Mouse (Mus musculus) midbrain, embryonic 11.5 days (tissue): ENCODE measurements around the gene Rhebl1. TPM values are rescaled to one million over a fixed set of nuclear protein-coding genes. Genes with fewer than 3 reads are reported as not detected.

Experiments
- ATAC-seq: fragments of 200-750 bp; cut with Nextera tagmentation; 2 replicates; pipeline ENCODE4 v1.8.0; 2017; ENCODE audit warnings: moderate TSS enrichment, moderate library complexity; ENCODE audit not compliant: low FRiP score
- DNase-seq: peaks from one replicate; pipeline ENCODE4 v3.0.0; 2015; ENCODE audit warnings: low spot score; ENCODE audit errors: missing footprints
- H3K27ac ChIP-seq: fragments of 300-500 bp; sonication (generic); 2 replicates; pipeline ENCODE4 v1.5.1; 2014; ENCODE audit warnings: low read depth, low read length
- H3K27me3 ChIP-seq: fragments of 300-500 bp; sonication (generic); 2 replicates; pipeline ENCODE4 v1.6.1; 2014; ENCODE audit warnings: mild to moderate bottlenecking, low read length, moderate library complexity, mixed read lengths; ENCODE audit not compliant: control insufficient read depth, insufficient read depth
- H3K36me3 ChIP-seq: fragments of 300-500 bp; sonication (generic); 2 replicates; pipeline ENCODE4 v1.6.1; 2014; ENCODE audit warnings: mild to moderate bottlenecking, low read length, moderate library complexity, mixed read lengths; ENCODE audit not compliant: control insufficient read depth, insufficient read depth
- H3K4me1 ChIP-seq: fragments of 300-500 bp; sonication (generic); 2 replicates; pipeline ENCODE4 v1.6.1; 2014; ENCODE audit warnings: low read length; ENCODE audit not compliant: control insufficient read depth, insufficient read depth
- H3K4me2 ChIP-seq: fragments of 300-500 bp; sonication (generic); 2 replicates; pipeline ENCODE4 v1.6.1; 2014; ENCODE audit warnings: mild to moderate bottlenecking, moderate library complexity
- H3K4me3 ChIP-seq: fragments of 300-500 bp; sonication (generic); 2 replicates; pipeline ENCODE4 v1.5.1; 2014; ENCODE audit warnings: low read depth, low read length
- H3K9ac ChIP-seq: fragments of 300-500 bp; sonication (generic); 2 replicates; pipeline ENCODE4 v1.6.1; 2014; ENCODE audit warnings: low read length
- H3K9me3 ChIP-seq: fragments of 300-500 bp; sonication (generic); 2 replicates; pipeline ENCODE4 v1.6.1; 2016; ENCODE audit warnings: low read length; ENCODE audit not compliant: control insufficient read depth
- WGBS: fragments of 180-500 bp; shearing (Covaris S2); extraction: QIAGEN DNeasy Blood & Tissue Kit; methylation state at CpG from one replicate; pipeline ENCODE4 v1.1.7; 2014; 5-methylcytosine and 5-hydroxymethylcytosine counted together
- polyA plus RNA-seq: library from polyadenylated mRNA; unstranded; fragments of >200 nt; fragmentation: Nextera tagmentation; extraction: Ambion mirVana; gene quantifications from 2 replicates; pipeline ENCODE4 v1.2.1, GENCODE M21; 2014

The Rhebl1 gene
- polyA plus RNA-seq, 1 experiment from 2014 or later, result 14.2 TPM

DNA sequence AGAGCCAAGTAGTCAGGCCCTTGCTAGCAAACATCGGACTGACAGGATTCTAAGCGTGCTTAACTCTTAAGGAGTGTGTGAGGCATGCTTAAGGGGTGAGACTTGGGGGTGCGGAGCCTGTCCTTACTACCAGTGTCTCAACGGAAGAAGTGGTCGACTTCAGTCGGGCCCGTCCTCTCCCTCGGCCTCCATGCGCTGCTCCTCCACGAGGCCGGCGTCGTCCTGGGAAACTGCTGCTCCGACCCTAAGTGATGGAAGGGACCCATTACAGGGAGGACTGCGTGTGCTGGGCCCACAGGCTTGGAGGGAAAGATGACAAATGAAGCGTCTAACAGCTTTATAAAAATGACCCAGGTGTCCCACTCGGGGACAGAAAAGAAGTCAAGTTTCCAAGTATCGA lies 33.4 kb downstream of the Rhebl1 start:
- Histone ChIP-seq H3K4me3 (no peak overlapping the region), H3K36me3 (peaks cover 72% of the 10 kb centered on the region), H3K9me3 (no peaks in the 10 kb centered on the region), H3K4me1 (no peaks in the 10 kb centered on the region), H3K27me3 (no peaks in the 10 kb centered on the region), H3K27ac (no peak overlapping the region), H3K9ac (no peak overlapping the region), H3K4me2 (no peak overlapping the region)
- no peak for ATAC-seq
- WGBS, result 96% methylated on average over 18 of the region's 18 CpGs
- no peak for DNase-seq

DNA sequence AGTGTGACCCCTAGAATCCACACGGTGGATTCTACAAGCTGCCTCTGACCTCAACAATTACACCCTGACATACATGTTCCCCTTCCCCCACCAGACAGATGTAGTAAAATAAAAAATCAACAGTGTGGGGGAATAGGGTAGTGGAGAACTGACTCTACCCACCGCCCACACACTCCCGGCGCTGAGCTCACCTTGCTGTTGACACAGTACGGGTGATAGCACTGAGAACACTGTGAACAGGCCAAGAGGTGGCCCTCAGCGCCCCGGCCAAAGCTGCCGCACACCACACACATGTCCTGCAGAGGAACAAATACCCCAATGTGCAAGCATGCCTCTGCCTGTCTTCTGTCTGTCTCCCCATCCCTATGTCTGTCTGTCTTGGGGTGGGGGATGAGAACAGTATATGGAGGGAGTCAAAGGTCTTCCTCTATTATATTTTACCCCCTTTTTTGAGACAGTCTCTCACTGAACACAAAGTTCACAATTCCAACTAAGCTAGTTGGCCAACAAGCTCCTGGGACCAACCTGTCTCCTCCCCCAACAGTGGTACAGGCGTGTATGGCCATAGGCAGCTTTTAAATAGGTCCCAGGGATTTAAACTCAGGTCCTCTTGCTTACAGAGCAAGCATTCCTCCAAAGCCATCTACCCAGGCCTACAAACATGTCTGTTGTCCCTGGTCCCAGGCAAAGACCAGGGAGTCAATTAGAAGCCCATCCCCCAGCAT lies 34.9 kb downstream of the Rhebl1 start:
- no peak overlapping the region for H3K9ac ChIP-seq
- ATAC-seq (no peak), DNase-seq (no peak)
- no peaks in the 10 kb centered on the region for H3K27me3 ChIP-seq
- H3K27ac ChIP-seq, result no peak overlapping the region
- WGBS, result 85% methylated on average over 9 of the region's 9 CpGs
- H3K4me2 ChIP-seq, result no peak overlapping the region
- H3K9me3 ChIP-seq, result no peaks in the 10 kb centered on the region
- H3K4me3 ChIP-seq, result no peak overlapping the region
- peaks cover 70% of the 10 kb centered on the region for H3K36me3 ChIP-seq
- H3K4me1 ChIP-seq, result no peaks in the 10 kb centered on the region

DNA sequence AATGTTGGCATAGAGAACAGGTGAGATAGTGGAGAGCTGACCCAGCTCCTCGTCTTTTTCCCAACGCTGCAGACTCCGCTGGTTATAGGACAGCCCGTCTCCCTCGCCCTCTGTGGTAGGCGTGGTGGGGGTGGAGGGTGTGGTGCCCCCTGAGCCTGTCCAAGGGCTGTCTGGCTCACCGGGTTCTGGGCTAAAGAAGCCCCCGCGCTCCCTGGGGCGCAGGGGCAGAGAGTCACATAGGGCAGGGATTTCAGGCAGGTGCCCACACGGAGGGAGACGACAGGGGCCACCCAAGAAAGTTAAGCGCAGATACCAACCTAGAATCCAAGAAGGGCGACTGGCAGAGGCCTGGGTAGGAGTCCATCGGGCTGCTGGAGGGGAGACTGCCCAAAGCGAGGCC lies 40.1 kb downstream of the Rhebl1 start:
- ATAC-seq (no peak), DNase-seq (no peak)
- H3K4me2 ChIP-seq, result no peak overlapping the region
- no peak overlapping the region for H3K4me3 ChIP-seq
- no peak overlapping the region for H3K27ac ChIP-seq
- H3K27me3 ChIP-seq, result no peaks in the 10 kb centered on the region
- no peaks in the 10 kb centered on the region for H3K9me3 ChIP-seq
- no peaks in the 10 kb centered on the region for H3K4me1 ChIP-seq
- H3K36me3 ChIP-seq, result peaks cover 66% of the 10 kb centered on the region
- H3K9ac ChIP-seq, result no peak overlapping the region
- WGBS, result 94% methylated on average over 16 of the region's 16 CpGs

DNA sequence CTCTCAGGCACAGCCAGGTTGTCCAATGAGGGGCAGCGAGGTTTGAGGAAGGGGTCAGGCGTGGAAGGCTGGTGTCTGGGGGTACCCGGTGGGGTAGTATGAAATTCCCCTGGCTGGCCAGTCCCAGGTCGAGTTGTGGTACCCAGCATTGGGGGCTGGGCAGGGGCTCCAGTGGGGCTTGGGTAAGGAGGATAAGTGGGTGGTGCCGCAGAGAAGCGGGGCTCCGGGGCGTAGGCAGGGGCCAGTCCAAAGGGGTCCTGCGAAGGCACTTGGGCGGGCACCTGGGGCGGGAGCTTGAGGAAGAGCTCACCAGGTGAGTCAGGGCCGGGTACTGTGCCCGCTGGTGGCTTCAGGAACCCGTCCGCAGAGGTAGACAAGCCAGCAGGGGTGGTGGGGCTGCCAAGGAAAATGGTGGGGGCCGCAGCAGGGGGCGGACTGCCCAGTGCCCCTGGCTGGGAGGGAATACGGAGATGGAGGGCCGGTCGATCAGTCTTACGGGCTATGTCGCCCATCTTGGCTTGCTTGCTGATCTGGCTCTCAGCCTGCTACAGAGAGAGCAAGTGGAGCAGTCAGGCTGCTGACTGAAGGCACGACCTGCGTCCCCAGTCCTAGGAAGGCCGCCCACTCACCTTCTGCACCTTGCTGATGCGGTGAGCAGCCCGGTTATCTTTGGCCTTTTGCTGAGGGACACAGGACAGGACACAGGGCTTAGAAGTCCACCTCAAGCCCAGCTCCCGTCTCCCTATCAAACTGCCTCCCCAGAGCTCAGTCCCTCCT lies 41.0 kb downstream of the Rhebl1 start:
- Histone ChIP-seq H3K27me3 (no peaks in the 10 kb centered on the region), H3K36me3 (peaks cover 71% of the 10 kb centered on the region), H3K27ac (no peak overlapping the region), H3K9ac (no peak overlapping the region), H3K4me1 (no peaks in the 10 kb centered on the region), H3K4me3 (no peak overlapping the region), H3K4me2 (no peak overlapping the region), H3K9me3 (no peaks in the 10 kb centered on the region)
- 95% methylated on average over 28 of the region's 28 CpGs for WGBS
- ATAC-seq, result no peak
- no peak for DNase-seq

DNA sequence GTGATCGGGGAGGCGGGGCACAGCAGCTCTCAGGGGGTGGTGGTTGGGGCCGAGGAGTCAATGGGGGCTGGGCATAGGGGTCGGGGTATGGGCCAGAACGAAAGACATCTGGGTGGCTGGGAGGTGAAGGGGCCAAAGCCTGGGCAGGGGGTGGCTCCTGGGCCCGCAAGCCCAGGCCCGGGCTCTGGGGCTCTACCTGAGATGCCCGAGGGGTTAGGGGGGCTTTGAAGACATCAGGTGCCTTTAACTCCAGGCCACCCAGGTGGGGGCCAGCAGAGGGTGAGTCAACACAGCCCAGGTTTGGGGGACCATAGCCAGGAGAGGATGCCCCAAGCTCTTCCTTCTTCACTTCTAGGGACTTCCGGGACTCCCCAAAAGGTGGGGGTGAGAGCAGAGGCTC lies 41.6 kb downstream of the Rhebl1 start:
- no peak for ATAC-seq
- WGBS, result 84% methylated on average over 9 of the region's 9 CpGs
- Histone ChIP-seq H3K4me3 (no peak overlapping the region), H3K9ac (no peak overlapping the region), H3K27ac (no peak overlapping the region), H3K36me3 (peaks cover 71% of the 10 kb centered on the region), H3K4me1 (no peaks in the 10 kb centered on the region), H3K9me3 (no peaks in the 10 kb centered on the region), H3K27me3 (no peaks in the 10 kb centered on the region), H3K4me2 (no peak overlapping the region)
- no peak for DNase-seq

DNA sequence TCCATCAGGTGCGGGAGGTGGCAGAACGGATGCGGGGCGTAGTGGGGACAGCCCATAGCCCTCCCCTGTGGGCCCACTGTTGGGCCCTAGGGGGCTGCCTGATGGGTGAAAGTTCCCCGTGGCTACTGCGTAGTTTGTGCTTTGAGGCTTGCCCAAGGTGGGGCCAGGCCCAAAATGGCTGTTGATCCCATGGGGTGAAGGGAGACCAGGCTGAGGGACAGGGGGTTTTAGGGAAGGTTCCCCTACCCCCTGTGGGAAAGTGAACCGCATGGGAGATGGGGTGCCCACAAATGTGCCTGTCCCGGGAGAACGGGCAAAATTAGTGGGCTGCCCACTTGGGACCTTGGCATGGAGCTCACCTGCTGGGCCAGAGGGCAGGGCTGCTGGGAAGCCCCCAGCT lies 42.3 kb downstream of the Rhebl1 start:
- Histone ChIP-seq H3K4me3 (no peak overlapping the region), H3K4me1 (no peaks in the 10 kb centered on the region), H3K9ac (no peak overlapping the region), H3K27me3 (no peaks in the 10 kb centered on the region), H3K36me3 (peaks cover 69% of the 10 kb centered on the region), H3K4me2 (no peak overlapping the region), H3K27ac (no peak overlapping the region), H3K9me3 (no peaks in the 10 kb centered on the region)
- ATAC-seq (no peak), DNase-seq (no peak)
- 97% methylated on average over 9 of the region's 9 CpGs for WGBS

DNA sequence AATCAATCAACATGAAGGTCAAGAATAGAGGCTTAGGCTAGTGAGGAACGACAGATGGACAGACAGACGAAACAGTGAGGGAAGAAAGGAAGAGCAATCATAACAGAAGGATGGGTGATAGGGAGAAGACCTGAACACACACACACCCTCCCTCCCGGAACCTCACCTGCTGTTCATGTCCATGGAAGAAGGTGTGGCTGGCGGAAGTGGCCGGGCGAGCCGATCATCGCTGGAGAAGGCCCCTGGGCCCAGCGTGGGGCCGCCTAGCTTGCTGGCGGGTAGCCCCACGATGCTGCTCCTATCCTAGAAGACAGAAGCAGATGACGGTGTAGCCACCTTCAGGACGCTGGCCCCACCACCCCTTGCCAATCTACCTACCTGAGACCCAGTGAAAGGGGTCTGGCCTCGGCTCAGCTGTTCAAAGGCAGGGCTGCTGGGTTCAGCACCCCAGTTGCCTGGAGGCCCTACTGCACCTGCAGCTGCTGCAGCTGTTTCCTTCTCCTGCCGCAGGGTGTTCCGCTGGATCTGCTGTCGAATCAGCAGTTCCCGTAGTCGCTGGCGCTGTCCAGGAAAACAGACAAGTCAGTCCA lies 43.0 kb downstream of the Rhebl1 start:
- Histone ChIP-seq H3K4me1 (no peaks in the 10 kb centered on the region), H3K27ac (no peak overlapping the region), H3K9me3 (no peaks in the 10 kb centered on the region), H3K4me3 (no peak overlapping the region), H3K36me3 (peaks cover 69% of the 10 kb centered on the region), H3K4me2 (no peak overlapping the region), H3K27me3 (no peaks in the 10 kb centered on the region), H3K9ac (no peak overlapping the region)
- 91% methylated on average over 21 of the region's 21 CpGs for WGBS
- no peak for DNase-seq
- ATAC-seq, result no peak

DNA sequence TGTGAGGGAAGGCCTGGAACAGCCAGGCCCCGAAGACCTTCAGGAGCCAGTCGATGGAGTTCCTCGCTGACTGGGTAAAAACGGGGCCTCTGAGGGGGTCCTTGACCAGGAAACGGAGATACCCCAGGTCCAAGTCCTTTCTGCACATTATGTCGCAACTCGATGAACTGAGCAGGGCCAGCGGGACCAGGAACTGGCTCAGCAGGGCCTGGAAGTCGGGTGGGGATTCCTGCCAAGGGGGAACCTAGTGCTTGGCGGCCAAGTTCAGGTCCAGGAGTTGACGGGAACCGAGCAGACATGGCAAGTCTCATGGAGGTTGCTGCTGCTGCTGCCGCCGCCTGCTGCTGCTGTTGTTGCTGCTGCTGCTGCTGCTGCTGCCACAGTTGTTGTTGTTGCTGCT lies 43.7 kb downstream of the Rhebl1 start:
- Histone ChIP-seq H3K4me2 (no peak overlapping the region), H3K4me1 (no peaks in the 10 kb centered on the region), H3K27ac (no peak overlapping the region), H3K9me3 (no peaks in the 10 kb centered on the region), H3K27me3 (no peaks in the 10 kb centered on the region), H3K9ac (no peak overlapping the region), H3K36me3 (peaks cover 71% of the 10 kb centered on the region), H3K4me3 (no peak overlapping the region)
- DNase-seq (no peak), ATAC-seq (no peak)
- 94% methylated on average over 14 of the region's 14 CpGs for WGBS

DNA sequence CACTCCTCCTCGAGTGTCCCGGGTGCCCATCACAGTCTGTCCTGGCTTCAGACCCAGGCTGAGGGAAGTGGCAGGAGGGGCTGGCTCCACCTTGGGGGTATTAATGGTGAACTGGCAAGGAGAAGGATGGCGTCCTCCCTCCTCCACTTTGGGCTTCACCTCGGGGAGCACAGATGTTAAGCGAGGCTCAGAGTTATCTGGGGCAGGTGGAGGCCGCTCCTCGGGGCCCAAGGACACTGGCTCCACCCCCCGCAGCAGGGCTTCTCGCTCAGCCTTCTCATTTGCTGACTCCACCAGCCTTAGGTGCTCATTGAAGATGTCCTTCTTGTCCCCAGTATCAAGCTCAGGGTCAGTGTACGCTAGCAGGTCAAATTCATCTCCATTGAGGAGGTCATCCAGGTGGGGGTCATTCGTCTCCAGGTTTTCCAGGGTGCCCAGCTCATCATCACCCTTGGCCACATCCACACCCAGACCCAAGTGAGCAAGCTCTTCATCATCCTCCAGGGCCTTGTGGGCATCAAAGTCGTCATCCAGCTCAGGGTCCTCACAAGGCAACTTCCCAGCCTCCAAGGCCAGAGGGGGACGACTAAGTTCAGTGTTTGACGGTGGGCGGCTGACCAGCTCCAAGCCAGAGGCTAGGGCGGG lies 44.3 kb downstream of the Rhebl1 start:
- ATAC-seq (no peak), DNase-seq (no peak)
- H3K27me3 ChIP-seq, result no peaks in the 10 kb centered on the region
- WGBS, result 91% methylated on average over 16 of the region's 16 CpGs
- no peaks in the 10 kb centered on the region for H3K4me1 ChIP-seq
- no peak overlapping the region for H3K27ac ChIP-seq
- no peak overlapping the region for H3K9ac ChIP-seq
- no peak overlapping the region for H3K4me3 ChIP-seq
- H3K4me2 ChIP-seq, result no peak overlapping the region
- peaks cover 73% of the 10 kb centered on the region for H3K36me3 ChIP-seq
- no peaks in the 10 kb centered on the region for H3K9me3 ChIP-seq
